Mouse (Mus musculus) natural killer cell, adult 2 months (primary cell): ENCODE results near the gene Shf.
A peak's percentile ranks its signal among the peaks of the same experiment; 100 is the strongest.
"Not testable (repeated sequence)": the region's sequence is repeated elsewhere in the genome, so short reads cannot be mapped to it uniquely, and the experiment has no call there.

Source experiments
- DNase-seq, 2 experiments: peaks; one replicate each; pipeline ENCODE4 v3.0.0; 2022; ENCODE audit warnings: low spot score in 2 of 2

Gene Shf

DNA sequence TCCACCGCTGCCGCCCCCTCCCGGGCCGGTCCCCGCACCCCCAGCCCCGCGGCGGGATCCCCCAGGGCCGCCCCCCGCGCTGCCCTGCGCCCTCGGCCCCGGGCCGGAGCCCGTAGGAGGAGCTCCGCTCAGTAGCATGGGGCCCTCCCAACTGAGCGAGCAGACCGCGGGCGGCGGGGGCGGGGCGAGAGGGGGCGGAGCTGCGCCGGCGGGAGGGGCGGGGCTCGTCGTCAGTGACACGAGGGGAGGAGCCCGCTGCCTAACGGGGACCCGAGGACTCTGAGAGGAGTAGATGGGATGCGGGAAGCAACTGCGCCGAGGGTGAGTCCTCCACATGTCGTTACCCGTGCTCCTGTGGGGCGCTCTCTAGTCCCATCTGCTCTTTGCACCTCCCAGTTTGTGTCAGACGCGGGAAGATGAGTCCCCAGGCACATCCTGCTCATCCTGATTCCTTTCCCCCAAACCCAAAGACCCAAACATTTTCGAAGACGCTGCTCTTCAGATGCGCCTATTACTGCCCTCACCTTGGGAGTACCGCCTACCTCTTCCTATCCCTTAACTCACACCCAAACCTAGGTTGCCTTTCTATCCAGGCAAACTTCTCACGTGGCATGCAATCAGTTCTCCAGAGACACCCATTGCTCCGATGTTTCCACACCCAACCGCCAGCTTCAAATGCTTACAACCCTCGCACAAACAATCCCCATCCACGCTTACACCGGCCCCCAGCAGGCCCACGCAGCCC is at the start of gene Shf:
Gene Shf, minus strand, starts transcription at position 168 of the 745 bp plus-strand sequence.
- DNase-seq: peak; percentile 81 to 87

DNA sequence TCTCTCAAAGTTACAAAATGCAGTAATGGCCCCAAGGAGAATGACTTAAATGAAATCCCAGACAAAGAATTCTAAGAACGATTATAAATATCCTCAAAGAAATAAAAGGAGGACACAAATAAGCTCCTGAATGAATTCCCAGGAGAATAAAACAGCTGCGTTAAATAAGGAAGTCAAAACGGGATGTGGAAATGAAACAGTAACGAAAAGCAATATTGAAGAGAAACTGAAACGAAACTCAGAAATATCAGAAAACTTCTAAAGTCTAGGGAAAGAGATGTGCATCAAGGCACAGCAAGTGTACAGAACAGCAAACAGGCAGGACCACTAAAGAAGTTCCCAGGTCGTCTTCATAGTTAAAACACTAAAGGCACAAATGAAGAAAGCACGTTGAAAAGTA is 40.0 kb upstream of the Shf start:
- no peak for DNase-seq

DNA sequence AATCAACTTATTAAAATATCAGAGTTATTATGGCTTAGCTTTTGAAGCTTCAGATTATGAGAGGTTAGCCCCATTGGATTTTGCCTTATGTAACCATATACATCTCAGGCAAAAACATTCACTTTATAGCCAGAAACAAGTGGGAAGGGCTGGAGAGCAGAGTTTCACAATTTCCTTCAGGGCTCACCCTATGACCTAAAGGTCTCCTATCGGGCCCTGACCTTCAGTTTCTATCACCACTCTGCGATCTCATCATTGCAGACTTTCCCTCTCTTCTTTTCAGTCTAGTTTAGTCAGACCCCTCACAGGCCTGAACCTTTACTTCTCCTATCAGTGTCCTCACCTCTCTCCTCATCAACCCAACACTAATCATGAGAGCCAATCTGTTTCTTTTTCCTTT is 38.6 kb upstream of the Shf start:
- no peak for DNase-seq

DNA sequence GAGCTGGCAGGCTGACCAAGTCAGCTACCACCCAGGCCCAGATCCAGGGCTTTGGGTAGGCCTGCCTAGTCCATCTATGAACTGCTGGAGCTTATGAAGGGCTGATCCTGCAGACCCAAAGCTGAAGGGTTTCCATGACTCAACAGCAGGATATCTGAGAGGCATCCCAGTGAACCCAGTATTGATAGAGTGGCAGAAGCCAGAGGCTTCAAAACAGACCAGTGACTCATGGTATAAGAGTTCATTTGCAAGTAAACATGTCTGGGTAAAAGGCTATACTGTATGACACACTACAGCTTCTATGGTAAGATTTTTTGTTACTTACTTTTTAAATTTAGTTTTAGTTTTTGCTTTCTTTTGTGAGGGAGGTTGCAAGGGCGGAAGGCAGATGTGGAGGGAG is 27.2 kb upstream of the Shf start:
- DNase-seq: no peak

DNA sequence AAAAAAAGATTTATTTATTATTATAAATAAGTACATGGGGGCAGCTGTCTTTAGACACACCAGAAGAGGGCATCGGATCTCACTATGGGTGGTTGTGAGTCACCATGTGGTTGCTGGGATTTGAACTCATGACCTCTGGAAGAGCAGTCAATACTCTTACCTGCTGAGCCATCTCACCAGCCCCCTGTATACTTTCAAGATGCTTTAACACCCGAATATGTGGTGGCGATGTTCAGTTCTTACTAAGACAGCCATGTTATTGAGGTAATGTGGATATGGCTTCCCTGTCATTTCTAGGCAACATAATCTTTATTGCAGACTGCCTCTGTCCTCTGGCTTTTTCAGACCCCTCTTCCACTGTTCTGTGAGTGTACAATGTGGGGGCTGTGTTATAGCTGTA is 18.2 kb upstream of the Shf start:
- DNase-seq: not testable (repeated sequence)

DNA sequence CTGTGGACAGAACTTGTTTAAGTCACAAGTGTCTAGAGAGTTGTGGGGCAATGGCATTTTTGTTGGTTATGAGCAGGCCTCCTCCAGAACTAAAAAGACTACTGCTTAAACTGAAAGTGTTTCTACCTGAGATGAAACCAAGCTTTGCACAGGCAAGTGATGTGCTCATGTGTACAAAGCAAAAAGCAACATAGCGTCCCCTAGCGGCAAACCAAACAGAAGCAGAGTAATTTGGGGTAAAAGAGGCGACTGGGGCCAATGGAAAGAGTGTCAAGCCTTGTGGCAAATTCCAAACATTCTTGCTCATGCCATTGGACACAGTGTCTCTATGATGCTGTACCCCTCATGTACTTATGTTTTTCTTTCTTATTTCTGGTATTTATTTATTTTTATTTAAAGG is 16.1 kb upstream of the Shf start:
- DNase-seq: no peak

DNA sequence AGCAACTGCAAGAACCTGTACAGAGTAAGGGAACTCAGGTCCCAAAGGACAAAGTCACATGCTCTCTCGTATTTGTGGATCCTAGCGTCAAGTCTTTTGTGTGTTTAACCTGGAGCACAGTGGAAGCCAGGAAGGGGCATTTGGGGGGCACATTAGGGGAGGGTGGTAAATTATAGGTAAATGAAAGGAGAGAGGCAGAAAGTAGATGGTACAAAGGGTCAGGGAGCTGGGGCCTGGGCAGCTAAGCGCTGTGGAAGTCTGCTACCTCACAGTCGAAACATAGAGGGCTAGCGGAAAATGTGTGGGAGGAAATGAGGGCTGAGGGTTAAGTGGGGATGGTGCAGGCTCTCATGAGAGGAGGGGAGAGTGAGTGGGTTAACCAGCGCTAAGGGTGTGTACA is 13.2 kb upstream of the Shf start:
- DNase-seq: no peak

DNA sequence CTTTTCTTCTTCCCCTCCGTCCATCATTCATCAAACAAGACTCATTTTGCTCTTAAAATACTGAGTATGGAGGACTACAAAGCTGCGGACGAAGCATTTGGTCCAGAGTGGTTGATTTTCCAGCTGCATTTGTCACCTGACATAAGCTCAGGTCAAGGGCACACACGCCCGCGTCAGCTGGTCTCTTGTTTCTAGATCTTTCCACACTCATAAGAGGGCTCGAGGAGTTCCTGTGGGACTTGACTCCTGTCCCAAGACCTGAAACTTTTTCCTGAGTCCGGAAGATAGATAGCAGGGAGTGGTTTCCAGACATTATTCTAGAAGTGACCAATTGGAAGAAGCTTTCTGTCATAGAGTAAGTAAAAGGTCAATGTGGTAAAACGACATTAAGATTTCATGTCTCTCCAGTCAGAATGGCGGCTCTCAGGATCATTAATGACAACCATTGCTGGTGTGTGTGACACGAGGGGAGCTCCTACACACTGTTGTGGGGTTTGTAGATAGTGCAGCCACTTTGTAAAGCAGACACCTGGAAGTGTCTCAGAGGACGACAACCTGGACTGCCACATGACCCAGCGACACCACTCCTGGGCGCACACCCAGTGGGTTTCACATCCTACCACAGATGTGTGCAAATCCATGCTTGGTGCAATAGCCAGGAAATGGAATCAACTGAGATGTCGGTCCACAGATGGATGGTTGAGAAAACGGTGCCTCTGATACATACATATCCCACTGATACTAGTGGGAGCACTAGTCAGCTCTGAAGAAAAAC is 12.6 kb upstream of the Shf start:
- DNase-seq: no peak

DNA sequence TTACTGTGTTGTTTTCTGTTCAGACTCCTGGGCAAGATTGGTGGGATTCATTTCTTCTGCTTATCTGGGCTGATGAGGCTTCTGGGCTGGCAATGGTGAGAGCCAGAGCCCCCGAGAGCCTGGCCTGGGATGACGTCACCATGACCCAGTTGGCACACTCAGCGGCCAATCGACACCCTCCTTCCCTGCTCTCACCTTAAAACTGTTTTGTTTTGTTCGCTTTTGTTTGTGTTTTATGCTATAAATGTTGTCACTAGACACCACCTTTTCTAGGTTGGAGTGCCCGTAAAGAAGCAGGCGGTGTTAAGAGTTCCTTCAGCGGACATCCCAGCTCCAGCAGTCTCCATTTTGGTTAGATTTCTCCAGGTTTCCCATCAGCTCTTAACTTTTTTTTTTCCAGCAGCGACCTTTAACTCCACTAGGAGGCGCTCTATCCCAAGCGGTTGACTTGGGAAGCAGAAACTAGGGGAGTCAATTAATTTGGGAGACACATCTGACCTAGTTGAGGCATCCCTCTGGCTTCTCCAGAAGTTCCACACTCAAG is 11.9 kb upstream of the Shf start:
- DNase-seq: peak; percentile 65

DNA sequence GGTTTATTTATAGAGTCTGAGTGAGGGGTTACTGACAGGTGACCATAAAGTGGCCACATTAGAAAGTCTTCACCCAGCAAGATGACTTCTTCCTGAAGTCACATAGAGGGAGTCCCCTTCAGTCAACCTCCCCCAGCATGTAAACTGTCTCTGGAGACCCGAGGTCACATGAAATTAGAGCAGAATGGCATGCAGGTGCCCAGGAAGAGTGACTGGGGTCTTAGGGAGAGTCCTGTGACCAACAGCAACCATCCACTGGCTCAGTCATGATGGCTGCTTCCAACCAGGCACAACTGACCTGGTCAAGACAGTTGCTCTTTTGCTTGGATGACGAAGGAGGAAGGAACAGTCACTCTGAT is 10.3 kb upstream of the Shf start:
- DNase-seq: no peak

DNA sequence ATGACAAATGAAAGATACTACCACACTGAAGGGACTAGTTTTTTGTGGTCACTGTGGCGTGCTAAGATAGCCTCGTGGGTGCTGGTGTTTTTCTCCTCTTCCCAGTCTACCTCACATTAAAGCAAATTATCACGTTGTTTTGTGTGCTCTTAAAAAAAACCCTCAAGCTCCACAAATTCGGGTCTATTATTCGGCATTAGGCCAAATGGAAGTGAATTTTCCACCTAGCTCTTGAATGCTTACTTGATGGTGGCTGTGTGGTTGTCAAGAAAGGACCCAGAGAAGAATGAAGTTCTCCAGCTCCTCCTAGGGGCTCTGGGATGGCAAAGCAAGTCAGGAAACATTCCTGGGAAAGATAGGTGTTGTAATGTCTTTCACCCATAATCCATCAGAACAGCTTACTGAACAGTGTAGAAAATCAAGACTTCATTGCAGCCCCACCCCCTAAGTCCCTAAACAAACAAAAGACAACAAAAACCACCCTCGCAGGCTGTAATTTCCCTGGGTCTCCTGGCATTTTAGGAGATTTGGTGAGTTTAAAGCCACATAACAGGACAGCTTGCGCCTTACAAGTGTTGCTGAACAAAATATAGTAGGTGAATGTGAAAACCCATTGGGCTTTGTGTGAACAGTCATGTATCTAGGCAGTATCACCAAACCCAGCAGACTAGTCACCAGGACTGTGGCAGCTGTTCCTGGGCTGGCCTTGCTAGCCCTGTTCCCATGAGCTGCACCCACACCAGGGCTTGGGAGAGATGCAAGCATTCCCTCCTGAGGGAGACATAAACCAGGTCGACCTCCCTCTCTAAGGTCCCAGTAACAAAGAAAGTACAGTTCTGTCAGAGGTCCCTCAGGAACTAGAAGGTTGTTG is 9.7 kb upstream of the Shf start:
- no peak for DNase-seq

DNA sequence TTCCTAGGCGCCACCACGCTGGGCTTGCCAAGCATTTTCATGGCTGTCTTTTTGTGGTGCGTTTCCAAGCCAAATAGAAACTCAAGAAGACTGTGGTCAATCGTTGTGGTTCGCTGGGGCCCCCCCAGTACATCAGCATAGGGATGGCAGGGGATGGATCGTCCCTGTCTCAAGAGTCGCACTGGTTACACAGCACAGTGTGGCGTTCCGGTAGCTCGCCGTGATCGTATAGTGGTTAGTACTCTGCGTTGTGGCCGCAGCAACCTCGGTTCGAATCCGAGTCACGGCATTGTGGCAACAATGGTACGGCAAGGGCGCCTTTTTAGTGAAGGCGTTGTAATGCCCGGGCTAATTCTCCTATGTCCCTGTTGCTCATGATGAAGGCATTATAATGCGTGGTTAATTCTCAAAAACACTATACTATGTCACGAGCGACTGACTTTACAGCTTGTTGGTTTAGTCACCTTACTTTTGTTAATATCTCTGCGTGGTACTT is 8.8 kb upstream of the Shf start:
- DNase-seq: peak; percentile 74 to 80

DNA sequence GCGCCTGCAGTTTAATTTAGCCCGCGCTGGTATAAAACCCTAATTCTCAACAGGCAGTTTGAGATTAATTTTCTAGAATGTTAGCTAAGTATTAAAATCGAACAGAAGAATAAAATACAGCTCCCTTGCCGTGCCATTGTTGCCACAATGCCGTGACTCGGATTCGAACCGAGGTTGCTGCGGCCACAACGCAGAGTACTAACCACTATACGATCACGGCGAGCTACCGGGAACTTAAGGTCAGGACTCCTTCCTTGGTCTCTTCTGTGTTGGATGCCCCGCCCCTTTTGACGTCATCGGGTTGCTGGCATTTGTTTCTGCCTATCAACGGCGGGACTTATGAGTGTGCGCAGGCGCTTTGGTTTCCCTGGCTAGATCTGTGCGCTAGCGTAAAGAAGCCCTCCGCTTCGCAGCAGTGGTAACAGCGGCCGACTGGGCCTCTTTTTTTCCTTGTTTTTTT is 8.3 kb upstream of the Shf start:
- DNase-seq: peak; percentile 98 to 99

DNA sequence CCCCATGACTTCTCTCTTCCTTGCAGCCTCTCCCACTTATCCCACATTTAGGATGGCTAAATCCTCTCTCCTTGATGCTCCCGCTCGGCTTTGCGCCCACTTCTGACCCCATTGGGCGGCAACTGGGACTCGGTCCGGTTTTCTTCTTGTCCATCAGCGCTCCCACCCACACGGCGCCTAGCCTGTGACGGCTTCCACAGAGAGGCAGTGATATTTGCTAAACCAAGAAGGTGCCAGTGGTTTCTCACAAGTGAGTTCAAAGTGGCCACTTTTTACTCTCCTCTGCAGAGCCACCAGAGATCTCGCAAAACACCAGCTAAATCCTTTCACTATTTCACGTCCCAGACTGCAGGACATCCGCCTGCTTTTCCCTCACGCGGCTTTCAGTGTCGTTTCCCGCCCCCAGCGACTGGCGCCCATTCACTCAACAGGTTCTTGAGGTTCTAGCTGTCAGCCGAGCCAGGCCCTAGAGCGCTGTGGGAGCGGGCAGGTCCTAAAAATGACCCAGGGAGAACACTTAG is 7.1 kb upstream of the Shf start:
- DNase-seq: peak; percentile 45 to 52

DNA sequence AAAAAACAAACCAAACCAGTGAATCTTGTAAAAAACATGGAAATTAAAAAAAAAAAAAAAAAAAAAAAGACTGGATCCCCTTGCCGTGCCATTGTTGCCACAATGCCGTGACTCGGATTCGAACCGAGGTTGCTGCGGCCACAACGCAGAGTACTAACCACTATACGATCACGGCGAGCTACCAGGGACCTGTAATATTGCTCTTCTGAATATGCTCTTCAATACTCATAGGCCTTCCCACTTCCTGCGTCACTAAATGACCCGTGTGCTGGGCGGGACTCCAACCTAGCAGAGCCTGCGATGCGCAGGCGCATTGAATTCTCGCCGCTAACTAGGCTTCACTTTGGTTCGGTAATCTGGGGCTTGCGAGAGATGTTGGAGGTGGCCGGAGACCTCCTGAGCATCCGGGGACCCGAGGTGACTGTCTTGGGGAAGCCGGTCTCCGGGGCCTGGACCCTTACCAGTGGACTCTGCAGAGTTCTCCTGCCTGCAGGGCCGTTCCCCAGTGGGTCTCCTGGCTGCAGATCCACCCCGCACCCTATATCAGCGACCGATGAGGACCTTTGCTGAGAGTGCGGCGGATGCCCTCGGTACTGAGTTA is 6.5 kb upstream of the Shf start:
- DNase-seq: peak; percentile 96 to 98

DNA sequence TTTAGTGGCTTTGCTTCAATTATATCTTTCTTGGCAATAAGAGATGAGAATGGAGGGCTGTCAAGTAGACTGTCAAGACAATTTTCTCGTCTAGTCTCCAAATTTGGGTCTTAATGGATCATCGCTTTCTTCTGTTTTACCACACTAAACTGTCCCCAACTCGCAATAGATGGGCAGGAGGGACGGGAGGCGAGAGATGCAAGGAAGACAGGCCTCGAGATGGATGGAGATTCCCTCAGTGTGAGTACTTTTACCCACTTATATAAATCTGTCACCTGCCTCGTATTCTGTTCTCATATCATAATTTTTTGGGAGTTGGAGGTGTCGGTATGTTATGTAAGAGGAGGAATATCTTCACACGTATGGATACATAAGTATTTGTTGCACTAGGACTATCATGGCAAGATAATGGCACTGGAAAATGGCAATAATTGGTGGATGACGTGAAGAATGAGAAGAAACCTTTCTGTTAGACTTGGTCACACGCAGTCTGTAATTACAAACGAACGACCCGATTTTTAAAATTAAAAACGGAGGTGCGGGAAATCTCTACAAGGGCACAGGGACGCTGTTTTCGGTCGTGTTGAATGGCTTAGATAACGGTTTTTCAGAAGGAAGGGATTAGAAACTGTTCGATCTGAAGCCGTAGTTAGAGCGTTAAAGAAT is 5.8 kb upstream of the Shf start:
- no peak for DNase-seq

DNA sequence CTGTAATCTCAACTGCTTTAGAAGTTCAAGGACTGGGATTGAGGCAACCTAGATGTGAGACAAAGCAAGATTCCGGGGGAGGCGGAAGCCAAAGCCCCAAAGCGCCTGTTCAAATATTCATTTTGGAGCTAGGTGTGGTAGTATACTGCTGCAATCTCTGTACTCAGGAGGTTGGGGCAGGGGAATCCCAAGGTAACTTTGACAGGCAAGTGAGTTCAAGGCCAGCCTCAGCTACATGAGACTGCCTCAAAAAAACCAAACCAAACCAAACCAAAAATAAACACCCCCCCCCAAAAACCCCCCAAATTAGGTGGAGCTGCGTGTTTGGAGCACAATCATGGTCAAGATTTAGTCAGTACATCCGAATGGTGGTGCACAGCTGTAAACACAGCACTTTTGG is 5.0 kb upstream of the Shf start:
- DNase-seq: no peak

DNA sequence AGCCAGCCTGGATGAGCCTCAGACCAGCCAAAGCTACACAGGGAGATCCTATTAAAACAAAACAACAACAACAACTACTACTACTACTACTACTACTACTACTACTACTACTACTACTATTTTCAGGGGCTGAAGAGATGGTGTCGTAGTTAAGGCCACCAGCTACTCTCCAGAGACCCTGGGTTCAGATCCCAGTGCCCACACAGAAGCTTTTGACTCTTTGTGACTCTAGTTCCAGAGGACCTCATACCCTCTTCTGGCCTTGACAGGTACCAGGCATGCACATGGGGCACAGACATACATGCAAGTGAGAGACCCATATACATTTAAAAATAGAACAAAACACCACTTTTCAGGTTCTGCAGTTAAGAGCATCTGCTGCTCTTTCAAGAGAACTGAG is 3.6 kb upstream of the Shf start:
- DNase-seq: no peak

DNA sequence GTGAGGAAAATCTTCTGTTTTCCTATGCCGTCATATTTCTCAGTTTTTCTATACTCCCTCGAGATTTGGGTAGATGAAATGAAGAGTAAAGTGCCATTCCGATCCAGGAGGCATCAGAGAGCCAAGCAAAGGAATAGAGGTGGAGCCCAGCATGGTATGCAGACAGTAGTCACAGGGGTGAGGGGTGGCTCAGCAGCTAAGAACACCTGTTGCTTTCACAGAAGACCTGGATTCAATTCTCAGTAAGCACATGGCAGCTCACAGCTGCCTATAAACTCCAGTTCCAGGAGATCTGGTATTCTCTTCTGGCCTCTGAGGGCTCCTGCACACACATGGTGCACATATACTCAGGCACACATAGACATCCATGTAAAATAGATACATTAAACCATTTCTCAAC is 3.1 kb upstream of the Shf start:
- no peak for DNase-seq

DNA sequence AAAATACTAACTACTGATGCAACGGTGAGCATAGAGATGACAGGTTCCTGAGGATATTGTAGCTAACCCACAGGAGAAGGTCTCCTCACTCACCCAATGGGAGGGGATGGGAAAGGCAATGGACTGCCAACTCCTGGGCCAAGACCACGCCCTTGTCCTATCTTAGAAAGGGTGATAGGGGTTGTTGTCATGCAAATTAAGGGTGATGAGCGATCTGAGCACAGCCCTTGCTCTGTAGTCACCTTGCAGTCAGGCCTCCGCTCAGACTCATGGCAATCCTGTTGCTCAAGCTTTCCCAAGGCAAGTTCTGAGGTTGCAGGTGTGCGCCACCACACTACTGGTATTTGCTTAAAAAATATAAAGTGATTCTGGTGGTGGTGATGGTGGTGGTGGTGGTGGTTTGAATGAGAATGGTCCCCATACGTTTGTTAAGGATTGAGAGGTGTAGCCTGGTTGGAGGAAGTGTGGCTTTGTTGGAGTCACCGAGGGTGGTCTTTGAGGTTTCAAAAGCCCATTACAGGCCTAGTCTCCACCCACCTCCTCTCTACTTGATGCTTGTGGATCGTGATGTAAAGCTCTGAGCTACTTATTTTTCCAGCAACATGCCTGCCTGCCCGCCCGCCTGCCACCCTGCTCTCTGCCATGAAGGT is 1.3 kb upstream of the Shf start:
- DNase-seq: no peak
